Mouse (Mus musculus) kidney, postnatal 0 days (tissue): ENCODE measurements at regions not wholly inside any gene's neighbourhood (a gene's known extent, or its start where the extent isn't known, plus 50 kb on each side); places are given as distances from the start of the nearest gene placed in this dataset.

Source experiments
- ATAC-seq: fragments of 200-750 bp; cut with Nextera tagmentation; replicated peaks from 2 replicates; pipeline ENCODE4 v1.8.0; 2017; ENCODE audit warnings: low read depth, moderate number of reproducible peaks, moderate TSS enrichment, moderate library complexity; ENCODE audit not compliant: low FRiP score
- DNase-seq: peaks from one replicate; pipeline ENCODE4 v3.0.0-alpha.2; 2016; ENCODE audit warnings: low spot score
- H3K27ac ChIP-seq: fragments of 300-500 bp; sonication (generic); 2 replicates; pipeline ENCODE4 v1.5.1; 2014; ENCODE audit warnings: mild to moderate bottlenecking
- H3K27me3 ChIP-seq: fragments of 300-500 bp; sonication (generic); 2 replicates; pipeline ENCODE4 v1.6.1; 2014; ENCODE audit warnings: low read length, mixed read lengths; ENCODE audit not compliant: insufficient read depth
- H3K36me3 ChIP-seq: fragments of 300-500 bp; sonication (generic); 2 replicates; pipeline ENCODE4 v1.6.1; 2014; ENCODE audit warnings: low read length, mixed read lengths; ENCODE audit not compliant: insufficient read depth
- H3K4me1 ChIP-seq: fragments of 300-500 bp; sonication (generic); replicated peaks from 2 replicates; pipeline ENCODE4 v1.6.1; 2014; ENCODE audit warnings: antibody characterized with exemption, low read length, mixed read lengths; ENCODE audit not compliant: insufficient read depth
- H3K4me2 ChIP-seq: fragments of 300-500 bp; sonication (generic); 2 replicates; pipeline ENCODE4 v1.6.1; 2014; ENCODE audit warnings: mild to moderate bottlenecking, low read length, moderate library complexity, mixed read lengths
- H3K4me3 ChIP-seq: fragments of 300-500 bp; sonication (generic); replicated peaks from 2 replicates; pipeline ENCODE4 v1.5.1; 2014; ENCODE audit warnings: low read depth, low read length
- H3K9ac ChIP-seq: fragments of 300-500 bp; sonication (generic); 2 replicates; pipeline ENCODE4 v1.6.1; 2014; ENCODE audit warnings: low read depth, low read length
- H3K9me3 ChIP-seq: fragments of 300-500 bp; sonication (generic); replicated peaks from 2 replicates; pipeline ENCODE4 v1.6.1; 2016; ENCODE audit warnings: low read length, inconsistent platforms, mixed read lengths
- CTCF ChIP-seq: IDR thresholded peaks from 2 replicates; pipeline ENCODE4 v1.5.1; 2016; ENCODE audit warnings: antibody characterized with exemption, low read depth, mild to moderate bottlenecking, moderate library complexity
- WGBS: fragments of 180-500 bp; shearing (Covaris S2); extraction: QIAGEN DNeasy Blood & Tissue Kit; methylation state at CpG from one replicate; pipeline ENCODE4 v1.1.7; 2014; 5-methylcytosine and 5-hydroxymethylcytosine counted together

GRCm38 (mm10) chr3:38146663-38147062 is 338.0 kb downstream of the Ankrd50 start:
- DNase-seq (no peak), ATAC-seq (no peak)
- 92% methylated on average over 2 of the region's 2 CpGs for WGBS
- Histone ChIP-seq H3K9ac (no peak overlapping the region), H3K36me3 (no peaks in the 10 kb centered on the region), H3K4me2 (no peak overlapping the region), H3K9me3 (no peaks in the 10 kb centered on the region), H3K27ac (no peak overlapping the region), H3K4me3 (no peak overlapping the region), H3K4me1 (peaks cover 5% of the 10 kb centered on the region; the same call in 1 of the 2 replicates), H3K27me3 (no peaks in the 10 kb centered on the region)
- no peak for TF ChIP-seq CTCF

GRCm38 (mm10) chr3:38145444-38145843 is 339.2 kb downstream of the Ankrd50 start:
- no peak for ATAC-seq
- Histone ChIP-seq H3K36me3 (no peaks in the 10 kb centered on the region), H3K9me3 (no peaks in the 10 kb centered on the region), H3K4me1 (peaks cover 5% of the 10 kb centered on the region; the same call in 1 of the 2 replicates), H3K9ac (no peak overlapping the region), H3K27ac (no peak overlapping the region), H3K4me3 (no peak overlapping the region), H3K4me2 (no peak overlapping the region), H3K27me3 (no peaks in the 10 kb centered on the region)
- DNase-seq = no peak
- WGBS = 52% methylated on average over 2 of the region's 2 CpGs
- no peak for TF ChIP-seq CTCF

GRCm38 (mm10) chr3:38144650-38145049 is 340.0 kb downstream of the Ankrd50 start:
- H3K27me3 ChIP-seq = no peaks in the 10 kb centered on the region
- no peaks in the 10 kb centered on the region for H3K36me3 ChIP-seq
- ATAC-seq (no peak), DNase-seq (no peak)
- no peaks in the 10 kb centered on the region for H3K9me3 ChIP-seq
- H3K27ac ChIP-seq = no peak overlapping the region
- no peak overlapping the region for H3K4me2 ChIP-seq
- no peak overlapping the region for H3K4me3 ChIP-seq
- H3K4me1 ChIP-seq = peaks cover 2% of the 10 kb centered on the region; the same call in 1 of the 2 replicates
- TF ChIP-seq CTCF = no peak
- H3K9ac ChIP-seq = no peak overlapping the region

GRCm38 (mm10) chr3:38143147-38143883 is 341.3 kb downstream of the Ankrd50 start:
- peak; percentile 66 for TF ChIP-seq CTCF
- peak; percentile 91 for ATAC-seq
- H3K4me2 ChIP-seq = peak overlapping the region; percentile 18; the same call in 1 of the 2 replicates
- DNase-seq = peak; percentile 94
- no peak overlapping the region for H3K4me3 ChIP-seq
- H3K36me3 ChIP-seq = no peaks in the 10 kb centered on the region
- 25% methylated on average over 11 of the region's 11 CpGs for WGBS
- H3K9me3 ChIP-seq = no peaks in the 10 kb centered on the region
- no peaks in the 10 kb centered on the region for H3K4me1 ChIP-seq
- H3K27ac ChIP-seq = peak overlapping the region; percentile 51; the same call in 1 of the 2 replicates
- no peaks in the 10 kb centered on the region for H3K27me3 ChIP-seq
- H3K9ac ChIP-seq = no peak overlapping the region

GRCm38 (mm10) chr3:38139387-38139786 is 345.3 kb downstream of the Ankrd50 start:
- 89% methylated on average over 4 of the region's 4 CpGs for WGBS
- ATAC-seq (no peak), DNase-seq (no peak)
- Histone ChIP-seq H3K4me2 (no peak overlapping the region), H3K4me1 (peaks cover 18% of the 10 kb centered on the region; the same call in 1 of the 2 replicates), H3K4me3 (no peak overlapping the region), H3K36me3 (no peaks in the 10 kb centered on the region), H3K27me3 (no peaks in the 10 kb centered on the region), H3K9ac (no peak overlapping the region), H3K9me3 (no peaks in the 10 kb centered on the region), H3K27ac (no peak overlapping the region)
- no peak for TF ChIP-seq CTCF

GRCm38 (mm10) chr3:38138014-38138413 is 346.6 kb downstream of the Ankrd50 start:
- H3K9me3 ChIP-seq = no peaks in the 10 kb centered on the region
- no peak overlapping the region for H3K4me3 ChIP-seq
- DNase-seq (peak; percentile 55), ATAC-seq (no peak)
- WGBS = 67% methylated on average over 5 of the region's 5 CpGs
- no peaks in the 10 kb centered on the region for H3K27me3 ChIP-seq
- TF ChIP-seq CTCF = no peak
- peaks cover 18% of the 10 kb centered on the region; the same call in 1 of the 2 replicates for H3K4me1 ChIP-seq
- H3K4me2 ChIP-seq = no peak overlapping the region
- no peak overlapping the region for H3K9ac ChIP-seq
- H3K27ac ChIP-seq = no peak overlapping the region
- H3K36me3 ChIP-seq = no peaks in the 10 kb centered on the region
